Mouse (Mus musculus) ES-CJ7 (cell line): Measurements from ENCODE around the gene Bap1.

ENCODE experiments used
- DNase-seq: peaks from one replicate; pipeline ENCODE4 v3.0.0; 2011; ENCODE audit warnings: low read depth, low spot score

Bap1 gene

DNA sequence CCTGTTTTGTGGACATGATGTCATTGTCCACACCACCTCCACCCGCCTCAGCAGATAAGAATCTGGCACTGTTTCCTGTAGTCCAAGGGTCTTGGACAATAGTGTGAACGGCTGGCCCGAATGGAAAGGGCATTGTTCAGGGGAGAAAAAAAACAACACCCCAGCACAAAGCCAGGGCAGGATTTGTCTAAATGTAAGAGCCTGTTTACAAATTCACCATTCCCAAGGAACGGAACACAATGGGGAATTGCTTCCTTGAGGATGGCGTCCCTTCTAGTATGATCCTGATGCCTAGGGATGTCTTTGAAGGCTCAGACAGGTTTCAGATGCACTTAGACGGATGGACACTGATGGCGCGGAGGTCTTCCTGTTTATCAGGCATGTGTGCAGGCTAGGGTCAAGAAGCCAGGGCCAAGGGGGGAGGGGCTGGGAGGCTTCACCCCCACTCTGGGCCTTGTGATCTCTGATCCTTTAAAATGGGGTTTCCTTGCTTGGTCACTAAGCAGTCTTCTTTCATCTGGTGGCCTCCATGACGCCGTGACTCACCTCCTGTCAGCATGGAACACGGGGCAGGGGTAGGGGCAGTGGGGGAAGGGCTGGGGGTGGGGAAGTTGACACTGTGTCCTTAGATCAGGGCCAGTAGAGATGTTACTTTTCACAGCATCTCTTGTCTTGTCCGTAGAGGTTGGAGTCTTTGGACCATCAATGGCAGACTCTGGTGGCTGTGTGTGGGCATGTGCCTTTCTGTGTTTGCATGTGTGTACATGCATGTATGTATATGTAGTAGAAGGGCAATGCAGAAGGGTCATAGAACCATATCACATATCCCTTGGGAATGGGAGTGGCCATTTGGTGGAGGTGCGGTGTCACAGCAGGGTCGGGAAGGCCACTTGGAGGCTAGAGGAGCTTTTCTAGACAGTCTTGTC is 17.9 kb upstream of the Bap1 start:
- no peak for DNase-seq

DNA sequence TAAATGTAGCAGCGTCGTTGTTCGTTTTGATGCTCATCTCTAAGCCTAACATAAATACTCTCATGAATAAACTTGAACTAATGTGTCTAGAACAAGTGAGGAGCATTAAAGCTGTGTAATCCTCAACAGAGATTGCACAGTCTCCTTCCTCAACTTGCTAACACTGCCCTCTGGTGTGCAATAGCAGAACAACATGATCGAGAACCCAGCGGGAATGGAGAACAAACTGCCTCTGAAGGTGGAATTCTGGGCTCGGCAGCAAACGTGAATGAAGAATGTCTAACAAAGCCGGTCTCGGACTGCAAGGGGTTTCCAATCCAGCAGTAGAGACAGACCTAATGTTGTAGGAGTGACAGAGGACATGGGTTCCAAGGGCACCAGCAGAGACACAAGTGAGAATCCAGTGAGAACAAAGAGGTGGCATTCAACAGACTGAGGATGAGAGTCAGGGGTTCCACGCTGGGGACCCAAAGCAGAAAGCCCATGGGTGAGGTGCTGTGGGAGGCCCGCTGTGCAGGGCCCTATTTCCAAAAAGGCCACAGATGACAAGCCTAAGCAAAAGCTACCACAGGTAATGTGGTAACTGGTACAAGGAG is 17.2 kb upstream of the Bap1 start:
- peak; percentile 84 for DNase-seq

DNA sequence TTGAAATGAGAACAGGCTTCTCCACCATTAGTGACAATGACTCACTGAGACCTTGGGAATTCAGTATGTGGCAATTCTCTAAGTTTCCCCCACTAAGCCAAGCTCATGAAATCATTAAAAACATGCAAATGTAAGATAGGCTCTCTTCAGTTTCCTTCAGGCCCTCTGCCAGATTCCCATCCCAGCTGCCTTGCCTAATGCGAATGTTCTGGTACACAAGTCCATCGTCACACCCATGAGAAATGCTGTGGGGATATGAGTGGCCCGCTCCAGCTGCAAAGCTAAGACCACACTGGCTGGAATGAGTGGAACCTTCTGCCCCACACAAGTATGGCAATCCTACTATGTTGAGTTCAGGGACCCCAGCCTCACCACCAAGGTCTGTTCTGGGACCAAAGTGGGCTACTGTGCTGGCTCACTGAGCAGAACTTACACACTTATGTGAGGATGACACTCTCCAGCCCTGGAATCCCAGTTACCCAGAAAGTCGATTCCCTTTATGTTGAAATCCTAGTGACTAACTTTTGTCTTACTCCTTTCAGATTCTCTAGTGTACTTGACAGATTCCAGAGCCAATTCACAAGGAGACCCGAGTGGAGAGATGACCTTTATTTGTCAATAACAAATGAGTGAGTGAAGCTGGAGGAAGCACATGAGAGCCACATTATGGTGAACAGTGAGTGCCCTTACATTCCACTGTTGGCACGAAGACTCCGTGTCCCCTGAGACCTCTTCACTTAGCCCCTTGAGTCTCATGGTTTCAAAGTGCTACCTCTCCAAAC is 14.0 kb upstream of the Bap1 start:
- DNase-seq, result no peak

DNA sequence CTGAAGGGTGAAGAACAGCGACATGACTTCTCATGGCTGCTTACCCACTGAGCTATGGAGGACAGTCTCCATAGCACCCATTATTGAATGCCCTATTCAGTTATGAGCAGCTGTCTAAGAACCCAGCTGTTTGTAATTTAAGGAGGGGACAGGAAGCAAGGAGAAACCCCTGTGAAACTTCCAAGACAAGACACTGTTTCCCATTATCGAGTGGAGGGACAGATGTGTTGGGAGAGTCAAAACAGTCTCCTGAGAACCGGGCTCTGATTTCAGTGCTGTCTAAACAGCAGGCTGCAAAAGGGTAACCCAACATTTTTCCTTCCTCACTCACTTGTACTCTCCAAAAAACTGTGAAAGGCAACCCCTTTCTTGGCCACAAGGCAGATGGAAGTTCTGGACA is 10.7 kb upstream of the Bap1 start:
- DNase-seq, result no peak

DNA sequence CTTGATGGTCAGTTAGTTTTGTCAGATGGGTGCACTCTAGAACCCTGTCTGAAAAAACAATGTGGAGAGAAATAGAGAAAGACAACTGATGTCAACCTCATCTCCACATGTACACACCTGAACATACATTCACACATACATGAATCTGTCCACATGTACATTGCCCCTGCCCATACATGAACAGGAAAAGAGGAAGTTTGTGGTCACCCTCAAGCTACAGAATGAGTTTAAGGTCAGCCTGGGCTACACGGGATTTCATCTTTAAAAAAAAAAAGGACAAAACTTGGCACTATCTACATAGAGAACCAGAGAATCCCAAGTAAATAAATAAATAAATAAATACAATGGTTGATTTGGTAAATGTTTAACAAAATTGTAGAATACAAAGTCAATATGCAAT is 6.5 kb upstream of the Bap1 start:
- DNase-seq, result no peak

DNA sequence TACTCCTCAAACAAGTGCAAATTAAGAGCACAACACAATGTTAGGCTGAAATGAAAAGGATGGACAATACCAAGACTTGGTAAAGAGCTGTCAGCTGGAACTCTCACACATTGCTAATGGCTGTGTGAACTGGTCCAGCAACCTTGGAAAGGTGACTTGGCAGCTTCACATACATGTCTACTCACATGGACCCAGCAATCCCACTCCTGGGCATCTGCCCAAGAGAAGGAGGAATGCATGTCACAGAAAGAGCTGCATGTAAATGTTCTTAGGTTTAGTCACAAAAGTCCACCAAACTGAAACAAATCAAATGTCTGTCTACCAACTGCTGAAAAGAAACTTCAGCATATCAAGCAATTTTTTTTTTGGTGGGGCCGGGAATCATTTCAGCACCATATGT is 5.3 kb upstream of the Bap1 start:
- no peak for DNase-seq

DNA sequence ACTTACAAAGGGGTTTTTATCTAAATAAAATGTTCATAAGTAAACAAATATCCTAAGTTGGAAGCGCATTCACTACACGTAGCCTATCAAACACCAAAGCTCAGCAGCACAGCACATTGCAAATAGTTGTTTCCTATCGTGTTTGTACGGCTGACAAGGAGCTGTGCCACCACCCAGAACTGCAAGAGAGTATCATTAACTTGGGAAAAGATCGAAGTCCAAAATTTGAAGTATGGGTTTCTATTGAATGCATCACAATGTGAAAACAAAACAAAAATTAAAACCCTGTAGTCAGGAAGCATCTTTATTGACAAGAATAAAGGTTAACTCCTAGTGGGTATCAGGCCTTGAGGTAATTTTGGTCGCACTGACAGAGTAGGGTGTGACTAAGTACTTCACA is 2.9 kb upstream of the Bap1 start:
- DNase-seq, result no peak

DNA sequence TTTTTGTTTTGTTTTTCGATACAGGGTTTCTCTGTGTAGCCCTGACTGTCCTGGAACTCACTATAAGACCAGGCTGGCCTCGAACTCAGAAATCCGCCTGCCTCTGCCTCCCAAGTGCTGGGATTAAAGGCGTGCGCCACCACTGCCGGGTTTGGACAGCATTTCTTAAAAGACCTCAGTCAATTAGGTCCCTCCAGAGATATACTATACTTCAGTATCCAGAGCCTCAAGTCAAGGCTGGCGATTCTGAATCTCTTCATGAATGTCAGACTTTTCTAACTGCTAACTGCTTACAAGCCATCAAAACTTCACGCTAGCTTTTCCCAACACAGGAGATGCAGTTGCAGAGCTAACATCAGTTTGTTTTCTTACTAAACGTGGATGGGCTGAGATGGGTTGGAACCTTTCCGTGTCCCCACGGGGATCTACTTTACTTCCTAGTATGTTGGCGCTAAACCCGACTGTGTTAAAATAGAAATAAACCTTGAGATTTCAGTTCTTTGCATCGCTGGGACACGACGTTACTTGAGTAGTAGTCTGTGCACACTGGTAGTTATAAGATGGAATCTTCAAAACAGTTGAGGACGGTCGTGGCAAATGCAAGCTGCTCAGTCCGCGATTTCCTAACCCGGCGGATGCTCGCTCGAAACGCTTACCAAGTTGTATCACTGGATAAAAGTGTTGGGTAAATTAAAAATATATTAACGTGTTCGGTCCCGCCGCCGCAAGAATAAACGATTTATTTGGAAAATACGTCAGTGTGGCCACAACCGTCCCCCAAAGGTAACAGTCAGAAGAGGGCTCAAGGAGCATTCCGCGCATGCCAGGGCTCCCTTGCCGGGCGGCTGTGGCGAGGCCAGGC is 797 bp upstream of the Bap1 start:
- no peak for DNase-seq

DNA sequence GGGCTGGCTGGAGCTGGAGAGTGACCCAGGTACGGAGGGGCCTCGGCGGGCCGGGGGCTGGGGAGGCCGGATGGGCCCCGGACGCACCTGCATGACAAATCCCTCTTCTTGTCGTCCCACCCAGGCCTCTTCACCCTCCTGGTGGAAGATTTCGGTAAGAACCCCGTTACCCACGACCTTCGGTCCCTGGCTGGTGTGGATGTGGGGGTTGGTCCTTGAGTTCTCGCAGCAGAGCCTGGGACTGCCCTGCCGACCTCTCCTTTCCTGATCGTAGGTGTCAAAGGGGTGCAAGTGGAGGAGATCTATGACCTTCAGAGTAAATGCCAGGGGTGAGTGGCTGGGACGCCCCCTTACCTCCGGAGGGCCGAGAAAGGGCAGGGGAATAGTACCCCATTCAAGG is 376 bp downstream of the Bap1 start:
- peak; percentile 37 for DNase-seq

DNA sequence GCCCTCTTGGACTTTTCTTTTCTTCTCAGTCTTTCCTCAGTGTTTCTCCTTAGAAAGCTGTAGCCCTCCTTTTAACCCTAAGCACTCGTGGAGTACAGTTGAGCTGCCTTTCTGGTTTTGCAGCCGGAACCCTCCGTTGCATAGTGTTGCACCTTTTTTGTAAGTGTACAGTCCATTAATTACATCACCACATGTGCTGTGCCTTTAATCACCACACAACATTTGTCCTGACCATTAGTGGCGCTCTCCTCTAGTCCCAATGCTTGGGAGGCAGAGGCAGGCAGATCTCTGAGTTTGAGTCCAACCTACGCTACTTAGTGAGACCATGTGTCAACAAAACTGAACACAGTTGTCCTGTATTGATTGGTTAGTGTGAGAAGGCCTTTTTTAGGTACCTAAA is 841 bp downstream of the Bap1 start:
- no peak for DNase-seq

DNA sequence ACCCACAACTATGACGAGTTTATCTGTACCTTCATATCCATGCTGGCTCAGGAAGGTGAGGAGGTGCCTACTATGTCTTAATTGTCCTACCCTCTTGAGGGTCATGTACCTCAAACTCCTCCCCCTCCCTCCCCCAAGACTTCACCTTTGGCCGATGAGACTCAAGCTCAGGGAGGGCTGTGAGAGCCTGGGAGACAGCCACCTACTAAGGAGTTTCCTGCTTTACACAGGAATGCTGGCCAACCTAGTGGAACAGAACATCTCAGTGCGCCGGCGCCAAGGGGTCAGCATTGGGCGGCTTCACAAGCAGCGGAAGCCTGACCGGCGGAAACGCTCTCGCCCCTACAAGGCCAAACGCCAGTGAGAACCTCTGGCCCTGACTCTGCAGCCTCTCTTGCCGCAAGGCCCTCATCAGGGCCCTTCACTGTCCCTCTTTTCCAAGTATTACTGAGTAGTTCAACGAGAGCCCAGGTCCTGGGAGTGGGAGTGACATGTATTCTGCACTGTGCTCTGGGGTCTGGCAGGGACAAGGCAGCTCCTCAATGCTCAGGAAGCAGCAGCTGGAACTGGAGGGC is 7.3 kb downstream of the Bap1 start:
- DNase-seq, result no peak

DNA sequence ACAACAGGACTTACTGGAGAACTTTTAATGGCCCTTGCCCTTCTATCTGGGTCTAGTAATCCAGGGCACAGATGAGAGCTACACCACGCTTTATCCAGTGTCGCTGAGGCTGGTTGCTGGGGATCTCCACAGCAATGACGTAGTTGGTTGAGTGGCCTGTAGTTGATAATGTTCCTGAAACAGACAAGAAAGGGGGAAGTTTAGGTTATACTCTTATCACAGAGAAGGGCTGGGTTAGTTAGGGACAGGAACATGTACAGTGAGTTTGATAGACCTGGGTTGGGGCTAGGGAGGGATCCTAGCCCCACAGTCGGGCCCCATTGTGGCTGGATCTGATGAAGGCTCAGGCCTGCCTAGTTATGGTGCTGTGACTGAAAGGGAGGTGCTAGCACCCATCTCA is 9.1 kb downstream of the Bap1 start:
- DNase-seq, result no peak

DNA sequence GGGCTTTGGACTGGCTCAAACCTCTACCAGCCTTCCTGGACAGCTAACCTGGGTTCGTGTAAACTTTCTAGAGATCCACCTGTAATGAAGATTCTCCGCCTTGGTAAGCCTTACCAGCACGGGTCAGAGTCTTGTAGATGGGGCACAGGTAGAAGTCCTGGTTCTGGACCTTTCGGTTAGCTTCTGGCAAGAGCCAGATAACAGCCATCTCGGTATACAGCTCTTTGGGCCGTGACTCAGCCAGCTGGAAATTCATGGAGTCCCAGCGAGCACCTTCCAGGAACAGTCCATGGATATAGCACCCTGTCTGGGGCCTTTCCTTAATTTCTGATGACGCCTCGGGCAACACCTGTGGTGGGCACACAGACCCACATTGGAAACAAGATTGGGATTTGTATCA is 9.7 kb downstream of the Bap1 start:
- DNase-seq, result no peak

DNA sequence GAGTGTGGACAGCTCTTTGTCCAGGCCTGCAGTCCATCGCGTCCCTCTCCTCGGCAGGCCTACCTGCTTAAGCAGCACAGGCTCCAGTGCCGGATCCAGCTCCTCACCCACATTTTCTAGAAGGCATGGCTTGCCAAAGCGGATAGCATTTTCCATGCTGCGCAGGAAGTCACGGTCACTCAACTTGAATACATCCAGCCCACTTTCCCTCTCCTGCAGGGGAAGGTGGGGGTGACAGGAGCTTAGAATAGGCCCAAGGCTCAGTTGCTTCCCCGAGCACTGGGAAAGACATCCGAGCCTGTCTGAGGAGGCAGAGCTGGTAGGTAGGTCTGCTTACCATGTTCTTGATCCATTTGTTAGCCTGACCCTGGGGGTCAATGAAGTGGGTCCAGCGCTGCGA is 16.4 kb downstream of the Bap1 start:
- DNase-seq, result no peak

DNA sequence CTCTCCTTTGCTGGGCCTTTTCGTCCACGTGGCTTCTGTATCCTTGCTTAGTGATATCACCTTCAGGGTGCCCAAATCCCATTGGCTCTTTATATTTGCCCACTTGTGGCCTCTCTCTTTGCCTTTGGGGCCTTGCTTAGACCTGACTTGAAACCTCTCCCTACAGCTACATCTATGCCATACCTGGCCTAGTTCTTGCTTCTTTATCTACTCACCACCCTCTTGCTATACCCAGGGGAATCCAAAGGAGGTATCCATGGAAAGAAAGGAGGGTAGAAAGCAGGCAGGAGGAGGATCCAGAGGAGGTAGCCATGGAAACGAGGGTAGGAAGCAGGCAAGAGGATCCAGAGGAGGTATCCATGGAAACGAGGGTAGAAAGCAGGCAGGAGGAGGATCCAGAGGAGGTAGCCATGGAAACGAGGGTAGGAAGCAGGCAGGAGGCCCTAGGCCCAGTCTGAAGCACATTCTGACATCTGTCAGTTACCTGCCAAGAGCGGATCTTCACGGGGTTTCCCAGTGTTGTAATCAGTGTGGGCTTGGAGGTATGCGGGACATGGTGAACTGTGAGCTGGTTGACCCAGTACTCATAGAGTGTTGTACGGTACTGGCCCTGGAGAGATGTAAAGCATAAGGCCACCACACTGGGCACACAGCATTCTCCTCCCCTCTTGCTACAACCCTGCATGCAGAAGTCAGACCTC is 17.2 kb downstream of the Bap1 start:
- DNase-seq, result no peak

DNA sequence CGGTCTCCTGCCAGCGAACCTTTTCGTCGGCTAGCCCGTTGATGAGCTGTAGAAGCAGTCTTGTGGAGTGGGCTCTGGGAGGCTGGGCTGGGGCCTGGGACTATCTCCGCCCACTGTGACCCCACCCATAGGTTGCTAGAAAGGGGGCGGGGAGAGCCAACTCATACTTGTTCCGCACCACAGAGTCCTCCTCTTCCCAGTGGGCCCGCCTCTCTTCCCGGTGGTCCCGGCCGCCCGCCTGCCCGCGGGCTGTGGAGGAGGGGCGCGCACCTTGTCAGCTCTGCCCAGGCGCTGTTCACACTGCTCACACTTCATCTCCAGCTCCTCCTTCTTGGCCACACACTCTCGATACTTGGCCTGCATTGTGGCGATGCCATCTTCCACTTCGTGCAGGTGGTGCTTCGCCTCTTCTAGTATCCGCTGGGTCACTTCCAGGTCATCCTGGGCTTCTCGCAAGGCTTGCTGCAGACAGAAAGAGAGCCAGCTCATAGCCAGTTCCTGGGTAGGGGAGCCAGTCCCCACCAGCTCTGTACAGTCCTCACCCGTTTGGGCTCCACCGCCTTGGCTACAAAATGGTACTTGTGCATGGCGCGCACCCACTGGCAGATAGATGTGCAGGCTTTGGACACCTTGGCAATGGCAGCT is 18.3 kb downstream of the Bap1 start:
- peak; percentile 82 for DNase-seq

DNA sequence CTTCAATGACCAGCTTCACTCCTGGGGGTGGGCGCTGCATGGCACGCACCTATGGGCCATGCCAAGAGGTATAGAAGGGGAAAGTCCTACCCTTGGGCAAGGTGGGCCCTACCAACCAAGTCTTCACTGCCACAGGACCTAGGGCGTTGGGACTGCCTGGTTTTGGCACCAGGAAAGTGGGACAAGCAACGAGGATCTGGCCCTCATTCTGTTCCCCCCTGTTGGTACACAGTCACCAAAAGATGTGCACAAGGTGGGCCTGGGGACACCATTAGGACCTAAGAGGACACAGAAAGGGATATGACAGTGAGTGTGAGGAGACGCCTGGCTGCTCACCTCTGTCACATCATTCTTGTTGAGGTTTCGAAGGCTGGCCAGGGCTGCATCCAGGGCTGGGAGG is 19.9 kb downstream of the Bap1 start:
- no peak for DNase-seq

DNA sequence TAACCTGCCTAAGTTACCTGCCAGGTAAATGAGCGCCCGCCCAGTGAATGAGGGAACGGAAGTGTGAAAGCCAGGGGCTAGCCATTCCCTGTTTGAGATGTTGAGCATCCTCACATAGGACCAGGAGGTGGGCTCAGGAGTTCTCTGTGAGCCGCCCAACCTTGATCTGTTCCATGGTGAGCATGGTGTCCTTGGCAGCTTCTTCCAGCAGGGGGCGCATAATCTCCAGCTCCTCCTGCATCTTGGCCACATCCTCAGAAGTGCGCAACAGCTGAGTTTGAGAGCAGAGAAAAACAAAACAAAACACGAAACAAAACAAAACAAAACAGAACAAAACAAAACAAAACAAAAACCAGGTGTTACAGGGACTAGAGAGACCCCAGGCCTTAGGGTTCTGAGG is 20.9 kb downstream of the Bap1 start:
- DNase-seq, result peak; percentile 81

DNA sequence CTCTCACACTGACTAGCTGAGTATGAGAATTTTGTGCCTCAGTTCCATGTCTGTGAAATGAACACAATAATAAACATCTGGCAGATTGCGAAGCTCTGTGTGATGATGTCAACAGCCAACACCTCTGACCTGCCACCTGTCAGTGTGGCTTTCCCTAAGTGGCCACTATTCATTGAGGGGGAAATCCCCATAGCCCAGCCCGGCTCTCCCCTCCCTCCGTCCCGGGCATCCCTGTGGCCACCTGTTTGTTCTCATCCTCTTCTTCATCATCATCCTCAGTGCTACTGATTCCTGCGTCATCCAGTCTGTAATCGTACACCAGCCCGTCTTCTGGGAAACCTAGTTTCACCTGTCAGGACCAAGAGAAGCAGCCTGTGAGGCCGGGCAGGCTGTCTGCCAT is 34.5 kb downstream of the Bap1 start:
- no peak for DNase-seq
